Mouse (Mus musculus) midbrain, embryonic 12.5 days (tissue): Measurements from ENCODE around the gene Ccser1. TPM values are rescaled to one million over a fixed set of nuclear protein-coding genes. Genes with fewer than 3 reads are reported as not detected.

ENCODE experiments used
- ATAC-seq: fragments of 200-750 bp; cut with Nextera tagmentation; 2 replicates; pipeline ENCODE4 v1.8.0; 2017; ENCODE audit warnings: low read depth, moderate TSS enrichment, moderate library complexity; ENCODE audit not compliant: low FRiP score
- H3K27ac ChIP-seq: fragments of 300-500 bp; sonication (generic); replicated peaks from 2 replicates; pipeline ENCODE4 v1.5.1; 2016; ENCODE audit warnings: mild to moderate bottlenecking
- H3K27me3 ChIP-seq: fragments of 300-500 bp; sonication (generic); 2 replicates; pipeline ENCODE4 v1.6.1; 2016; ENCODE audit warnings: mild to moderate bottlenecking
- H3K36me3 ChIP-seq: fragments of 300-500 bp; sonication (generic); 2 replicates; pipeline ENCODE4 v1.6.1; 2016
- H3K4me1 ChIP-seq: fragments of 300-500 bp; sonication (generic); 2 replicates; pipeline ENCODE4 v1.6.1; 2016
- H3K4me2 ChIP-seq: fragments of 300-500 bp; sonication (generic); replicated peaks from 2 replicates; pipeline ENCODE4 v1.6.1; 2016; ENCODE audit warnings: mild to moderate bottlenecking, moderate library complexity
- H3K4me3 ChIP-seq: fragments of 300-500 bp; sonication (generic); 2 replicates; pipeline ENCODE4 v1.5.1; 2016; ENCODE audit warnings: mild to moderate bottlenecking
- H3K9ac ChIP-seq: fragments of 300-500 bp; sonication (generic); replicated peaks from 2 replicates; pipeline ENCODE4 v1.6.1; 2016; ENCODE audit warnings: mild to moderate bottlenecking, moderate library complexity
- H3K9me3 ChIP-seq: fragments of 300-500 bp; sonication (generic); 2 replicates; pipeline ENCODE4 v1.6.1; 2016; ENCODE audit warnings: mild to moderate bottlenecking
- WGBS: fragments of 180-500 bp; shearing (Covaris S2); methylation state at CpG from one replicate; pipeline ENCODE4 v1.1.7; 2016; 5-methylcytosine and 5-hydroxymethylcytosine counted together
- polyA plus RNA-seq: library from polyadenylated mRNA; unstranded; fragments of >200 nt; fragmentation: Nextera tagmentation; extraction: Ambion mirVana; gene quantifications from 2 replicates; pipeline ENCODE4 v1.2.1, GENCODE M21; 2016

Ccser1 gene
- polyA plus RNA-seq, 1 experiment from 2014 or later: 9.9 TPM

DNA sequence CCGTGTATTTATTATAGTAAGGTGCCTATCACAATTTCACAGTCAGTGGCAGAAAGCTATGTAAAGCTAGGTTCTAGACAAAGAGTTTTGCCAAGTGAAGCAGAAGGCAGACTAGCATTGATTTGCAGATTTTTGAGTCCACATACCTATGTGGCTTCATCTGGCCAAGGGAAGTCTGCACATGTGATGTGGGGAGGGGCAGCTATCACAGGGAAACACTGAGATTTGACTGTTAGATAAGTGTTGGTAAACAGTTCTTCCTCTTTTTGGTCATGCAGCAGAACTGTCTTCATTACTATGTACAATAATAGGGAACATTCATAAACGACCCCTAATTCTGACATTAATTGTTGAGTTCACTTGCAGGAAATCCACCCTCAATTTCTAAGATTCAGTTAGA, 335.2 kb downstream of the Ccser1 start:
- no peaks in the 10 kb centered on the region for H3K36me3 ChIP-seq
- no peak overlapping the region for H3K4me3 ChIP-seq
- H3K4me2 ChIP-seq: no peak overlapping the region
- no peak overlapping the region for H3K27ac ChIP-seq
- ATAC-seq: no peak
- H3K27me3 ChIP-seq: no peaks in the 10 kb centered on the region
- no peaks in the 10 kb centered on the region for H3K4me1 ChIP-seq
- WGBS: 72% methylated on average over 2 of the region's 2 CpGs
- no peaks in the 10 kb centered on the region for H3K9me3 ChIP-seq
- no peak overlapping the region for H3K9ac ChIP-seq

DNA sequence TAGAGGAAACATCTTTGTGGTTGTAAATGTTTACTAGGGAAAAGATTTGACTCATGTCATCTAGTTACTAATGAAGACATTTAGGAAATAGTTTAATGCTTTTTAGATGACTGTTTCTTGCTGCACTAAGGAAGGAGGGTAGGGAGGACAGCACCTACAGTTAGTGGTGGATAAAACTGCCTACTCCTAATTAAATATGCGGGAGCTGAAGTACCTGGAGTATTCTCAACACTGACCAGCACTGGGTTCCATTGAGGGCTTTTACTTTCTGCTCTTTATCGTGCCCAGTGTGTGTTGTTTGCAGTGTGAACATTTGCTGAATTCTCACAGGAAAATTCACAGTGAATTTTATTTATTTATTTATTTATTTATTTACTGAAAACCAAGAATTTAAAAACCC, 341.5 kb downstream of the Ccser1 start:
- no peaks in the 10 kb centered on the region for H3K9me3 ChIP-seq
- no peak overlapping the region for H3K27ac ChIP-seq
- no peaks in the 10 kb centered on the region for H3K27me3 ChIP-seq
- no peak overlapping the region for H3K9ac ChIP-seq
- H3K36me3 ChIP-seq: no peaks in the 10 kb centered on the region
- H3K4me2 ChIP-seq: no peak overlapping the region
- 83% methylated on average over 2 of the region's 2 CpGs for WGBS
- H3K4me3 ChIP-seq: no peak overlapping the region
- H3K4me1 ChIP-seq: no peaks in the 10 kb centered on the region
- ATAC-seq: no peak

DNA sequence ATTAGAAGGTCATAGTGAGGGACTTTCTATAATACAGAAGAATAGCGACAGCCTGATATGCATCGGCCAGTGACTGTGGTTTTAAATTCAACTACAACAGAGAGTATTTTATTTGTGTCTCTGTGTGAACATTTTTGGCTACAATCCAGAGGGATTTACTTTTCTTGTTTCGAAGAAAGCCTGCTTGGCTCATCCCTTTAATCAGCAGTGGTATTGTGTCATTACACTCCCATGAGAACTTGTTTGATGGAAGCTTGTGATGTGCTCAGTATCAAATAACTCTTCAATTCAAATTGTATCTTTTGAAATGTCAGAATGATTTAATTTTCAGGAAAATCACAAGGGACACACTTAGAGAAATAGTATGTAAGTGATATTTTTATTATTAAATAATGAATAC, 342.0 kb downstream of the Ccser1 start:
- Histone ChIP-seq H3K9me3 (no peaks in the 10 kb centered on the region), H3K9ac (no peak overlapping the region), H3K36me3 (no peaks in the 10 kb centered on the region), H3K27me3 (no peaks in the 10 kb centered on the region), H3K4me3 (no peak overlapping the region), H3K4me1 (no peaks in the 10 kb centered on the region), H3K4me2 (no peak overlapping the region), H3K27ac (no peak overlapping the region)
- no peak for ATAC-seq
- WGBS: 58% methylated on average over 3 of the region's 3 CpGs

DNA sequence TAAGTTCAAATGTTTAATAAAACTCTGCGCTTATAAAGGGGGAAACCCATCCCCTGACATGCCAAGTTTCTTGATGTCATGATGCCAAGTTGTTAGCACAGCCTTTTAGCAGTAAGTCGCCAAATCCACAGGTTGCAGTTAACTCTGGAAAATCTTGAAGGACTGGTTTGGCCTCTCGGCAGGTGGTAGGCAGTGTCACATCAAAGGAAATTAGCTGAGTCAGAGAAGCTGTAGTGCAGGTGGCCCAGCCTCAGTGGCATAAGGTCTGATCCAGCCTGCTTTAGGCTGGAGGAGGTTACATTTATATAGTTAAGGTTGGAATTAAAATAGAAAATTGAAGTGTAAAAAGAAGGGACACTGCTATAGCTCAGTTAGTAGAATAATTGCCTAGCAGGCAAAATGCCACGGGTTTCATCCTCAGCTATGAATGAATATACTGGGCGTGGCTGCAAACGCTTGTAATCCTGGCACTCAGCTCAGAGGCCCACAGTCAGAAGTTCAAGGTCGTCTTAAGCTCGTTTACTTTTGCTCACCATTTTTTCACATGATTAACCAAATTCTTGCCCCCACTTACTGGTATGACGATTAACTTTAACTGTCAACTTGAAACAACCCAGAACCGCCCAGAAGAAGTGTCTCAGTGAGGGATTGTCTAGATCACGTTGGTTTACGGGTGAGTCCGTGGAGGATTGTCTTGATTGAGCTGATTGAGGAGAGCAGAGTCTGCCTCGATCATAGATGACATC, 343.8 kb downstream of the Ccser1 start:
- Histone ChIP-seq H3K4me2 (no peak overlapping the region), H3K9me3 (no peaks in the 10 kb centered on the region), H3K27me3 (no peaks in the 10 kb centered on the region), H3K4me1 (no peaks in the 10 kb centered on the region), H3K27ac (no peak overlapping the region), H3K36me3 (no peaks in the 10 kb centered on the region), H3K9ac (no peak overlapping the region), H3K4me3 (no peak overlapping the region)
- no peak for ATAC-seq
- WGBS: 57% methylated on average over 14 of the region's 14 CpGs

DNA sequence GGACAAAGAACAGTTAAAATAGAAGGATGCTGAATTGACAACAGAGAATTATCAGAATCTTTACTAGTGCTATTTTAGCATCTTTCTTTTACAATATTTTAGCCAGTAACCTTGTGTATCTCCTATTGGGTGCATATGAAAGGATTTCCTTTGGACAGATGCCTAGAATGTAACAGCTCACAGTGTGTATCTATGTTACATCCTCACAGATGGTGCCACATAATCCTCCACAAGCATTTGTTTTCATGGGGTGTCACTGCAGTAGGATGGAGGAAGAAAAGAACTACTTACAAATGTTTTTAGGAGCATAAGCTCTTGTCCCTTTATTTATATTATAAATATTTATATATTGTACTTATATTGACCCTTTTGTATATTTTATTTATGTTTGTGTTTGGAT, 360.6 kb downstream of the Ccser1 start:
- Histone ChIP-seq H3K9ac (no peak overlapping the region), H3K4me3 (no peak overlapping the region), H3K9me3 (no peaks in the 10 kb centered on the region), H3K27ac (no peak overlapping the region), H3K27me3 (no peaks in the 10 kb centered on the region), H3K4me1 (0 out of 2 replicates have a peak, but pooled peaks cover 2% of the 10 kb centered on the region), H3K36me3 (no peaks in the 10 kb centered on the region), H3K4me2 (no peak overlapping the region)
- no peak for ATAC-seq

DNA sequence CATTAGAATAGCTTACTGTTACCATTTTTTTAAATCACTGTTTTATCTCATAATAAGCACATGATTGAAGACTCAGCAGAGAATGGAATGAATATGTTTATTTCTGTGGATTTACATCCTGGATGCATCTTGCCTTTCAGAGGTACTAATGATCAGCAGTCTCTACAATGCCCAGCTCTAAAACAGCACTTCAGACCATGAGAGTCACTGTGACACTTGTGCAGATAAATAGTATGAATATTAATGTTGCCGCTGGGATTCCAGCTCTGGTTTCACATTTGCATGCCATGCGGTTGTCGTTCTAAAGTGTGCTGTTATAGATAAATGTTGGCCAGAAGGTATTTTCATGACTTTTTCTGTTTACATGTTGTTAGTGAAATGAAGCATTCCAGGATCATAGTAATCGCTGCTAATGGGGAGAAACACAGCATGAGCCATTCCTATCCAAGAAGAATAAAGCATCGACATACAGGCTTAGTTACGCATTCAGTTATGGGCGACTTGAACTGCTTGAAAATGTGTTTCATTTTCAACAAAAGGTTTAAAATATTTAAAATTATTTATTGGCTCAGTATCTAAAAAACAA, 363.4 kb downstream of the Ccser1 start:
- ATAC-seq: peak; percentile 80
- no peaks in the 10 kb centered on the region for H3K36me3 ChIP-seq
- no peak overlapping the region for H3K27ac ChIP-seq
- H3K4me3 ChIP-seq: peak overlapping the region; percentile 24; the same call in 1 of the 2 replicates
- H3K27me3 ChIP-seq: no peaks in the 10 kb centered on the region
- 0 out of 2 replicates have a peak, but pooled peaks cover 2% of the 10 kb centered on the region for H3K4me1 ChIP-seq
- H3K4me2 ChIP-seq: peak overlapping the region; percentile 39
- H3K9ac ChIP-seq: no peak overlapping the region
- H3K9me3 ChIP-seq: no peaks in the 10 kb centered on the region
- WGBS: 32% methylated on average over 7 of the region's 7 CpGs

DNA sequence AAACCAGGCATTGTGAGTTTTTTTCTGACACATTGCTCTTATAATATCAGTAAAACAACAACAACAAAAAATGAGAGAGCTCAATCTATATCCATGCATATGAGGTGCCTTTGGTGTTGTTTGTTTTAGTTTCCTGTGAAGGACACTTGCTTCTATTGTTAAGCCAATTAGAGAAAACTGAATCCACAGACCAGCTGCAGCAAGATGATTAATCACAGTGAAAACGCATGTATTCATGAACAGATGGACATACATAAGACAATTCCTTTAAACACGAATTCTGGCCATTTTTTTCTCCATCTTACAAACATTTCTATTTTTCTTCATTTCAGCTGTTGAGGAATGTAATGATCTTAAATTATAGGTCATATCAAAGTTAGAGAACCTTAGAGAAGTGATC, 387.4 kb downstream of the Ccser1 start:
- Histone ChIP-seq H3K27me3 (no peaks in the 10 kb centered on the region), H3K4me2 (no peak overlapping the region), H3K27ac (no peak overlapping the region), H3K36me3 (no peaks in the 10 kb centered on the region), H3K4me1 (no peaks in the 10 kb centered on the region), H3K9ac (no peak overlapping the region), H3K4me3 (no peak overlapping the region), H3K9me3 (no peaks in the 10 kb centered on the region)
- ATAC-seq: no peak
- WGBS: 80% methylated on average over 2 of the region's 2 CpGs

DNA sequence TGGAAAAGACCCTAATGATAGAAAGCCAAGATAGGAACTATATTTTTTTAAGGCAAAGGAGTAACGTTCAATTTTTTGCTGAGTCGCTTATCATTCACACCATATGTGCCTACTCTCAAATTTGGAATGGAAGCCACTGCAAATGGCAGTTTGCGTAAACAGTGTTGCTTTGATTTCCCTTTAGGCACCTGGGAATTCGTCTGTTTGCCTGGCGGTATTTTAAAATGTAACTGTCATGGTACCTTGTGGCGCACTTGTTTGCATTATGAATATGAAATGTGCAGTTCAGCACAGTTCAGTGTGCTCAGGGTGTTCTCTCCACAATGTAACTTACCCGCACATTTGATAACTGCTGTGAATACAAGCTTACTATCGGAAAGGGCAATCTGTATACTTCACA, 387.8 kb downstream of the Ccser1 start:
- Histone ChIP-seq H3K4me2 (no peak overlapping the region), H3K36me3 (no peaks in the 10 kb centered on the region), H3K4me1 (no peaks in the 10 kb centered on the region), H3K27ac (no peak overlapping the region), H3K27me3 (no peaks in the 10 kb centered on the region), H3K9ac (no peak overlapping the region), H3K9me3 (no peaks in the 10 kb centered on the region), H3K4me3 (no peak overlapping the region)
- no peak for ATAC-seq
- WGBS: 91% methylated on average over 8 of the region's 8 CpGs

DNA sequence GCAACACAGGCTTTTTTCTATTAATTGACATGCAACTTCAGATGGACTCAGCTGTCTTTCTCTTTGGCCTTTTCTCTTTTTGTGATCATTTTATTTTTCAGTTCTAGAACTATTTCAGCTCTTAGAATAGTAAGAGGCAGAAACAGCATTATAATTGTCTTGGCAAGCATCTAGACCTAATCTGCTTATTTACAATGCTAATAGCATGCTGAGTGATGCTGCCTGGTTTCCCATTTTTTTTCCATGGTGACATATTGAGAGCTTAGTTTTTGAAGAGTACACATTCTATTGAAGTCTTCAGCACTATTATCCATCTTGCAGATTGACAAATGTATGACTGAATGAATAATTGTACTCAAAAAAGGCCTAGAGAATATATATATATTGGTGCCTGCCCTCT, 401.6 kb downstream of the Ccser1 start:
- Histone ChIP-seq H3K4me1 (no peaks in the 10 kb centered on the region), H3K4me2 (no peak overlapping the region), H3K27ac (no peak overlapping the region), H3K27me3 (no peaks in the 10 kb centered on the region), H3K4me3 (no peak overlapping the region), H3K9ac (no peak overlapping the region), H3K9me3 (no peaks in the 10 kb centered on the region), H3K36me3 (no peaks in the 10 kb centered on the region)
- ATAC-seq: no peak

DNA sequence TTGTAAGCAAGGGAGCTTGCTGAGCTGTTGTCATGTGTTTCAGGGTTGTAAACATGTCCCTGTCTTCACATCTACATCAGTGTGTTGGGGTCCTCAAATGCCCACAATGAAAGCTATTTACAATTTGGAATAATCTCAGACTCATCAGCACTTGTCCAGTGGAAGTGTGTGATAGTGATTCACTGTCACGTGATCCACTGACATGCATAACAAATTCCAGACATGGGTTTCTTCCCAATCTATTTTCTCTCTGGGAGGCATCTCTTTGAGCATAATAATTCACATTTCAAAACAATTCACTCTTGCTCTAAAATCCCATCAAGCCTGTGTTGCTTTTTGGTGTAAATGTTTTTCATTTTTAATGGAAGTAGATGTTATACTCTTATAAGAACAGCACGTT, 408.9 kb downstream of the Ccser1 start:
- no peaks in the 10 kb centered on the region for H3K4me1 ChIP-seq
- no peak overlapping the region for H3K9ac ChIP-seq
- H3K36me3 ChIP-seq: no peaks in the 10 kb centered on the region
- H3K27me3 ChIP-seq: no peaks in the 10 kb centered on the region; the same call in 1 of the 2 replicates
- WGBS: 80% methylated on average over 2 of the region's 2 CpGs
- no peak for ATAC-seq
- no peak overlapping the region for H3K27ac ChIP-seq
- H3K4me2 ChIP-seq: no peak overlapping the region
- H3K4me3 ChIP-seq: no peak overlapping the region
- H3K9me3 ChIP-seq: no peaks in the 10 kb centered on the region

DNA sequence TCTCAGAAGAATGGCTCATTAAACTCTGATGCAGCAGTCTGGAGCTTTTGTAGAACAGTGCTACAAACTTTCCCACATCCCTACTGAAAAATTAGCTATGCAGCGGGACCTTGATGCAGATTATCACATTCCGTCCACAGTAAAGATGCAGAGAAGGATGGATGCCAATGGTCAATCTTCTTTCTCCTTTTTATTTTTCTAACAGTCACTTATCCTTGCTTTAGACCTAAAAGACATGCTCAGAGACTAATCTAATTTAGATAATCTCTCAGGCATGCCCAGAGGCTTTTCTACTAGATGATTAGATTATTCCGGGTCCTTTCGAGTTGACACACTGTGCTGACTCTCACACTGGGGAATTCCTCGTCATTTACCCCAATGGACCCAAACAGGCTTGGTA, 421.8 kb downstream of the Ccser1 start:
- H3K4me3 ChIP-seq: no peak overlapping the region
- no peaks in the 10 kb centered on the region for H3K9me3 ChIP-seq
- ATAC-seq: peak; percentile 91
- H3K9ac ChIP-seq: no peak overlapping the region
- no peaks in the 10 kb centered on the region for H3K36me3 ChIP-seq
- no peak overlapping the region for H3K4me2 ChIP-seq
- no peaks in the 10 kb centered on the region for H3K4me1 ChIP-seq
- WGBS: 32% methylated on average over 5 of the region's 5 CpGs
- H3K27ac ChIP-seq: no peak overlapping the region
- H3K27me3 ChIP-seq: peaks cover 16% of the 10 kb centered on the region

DNA sequence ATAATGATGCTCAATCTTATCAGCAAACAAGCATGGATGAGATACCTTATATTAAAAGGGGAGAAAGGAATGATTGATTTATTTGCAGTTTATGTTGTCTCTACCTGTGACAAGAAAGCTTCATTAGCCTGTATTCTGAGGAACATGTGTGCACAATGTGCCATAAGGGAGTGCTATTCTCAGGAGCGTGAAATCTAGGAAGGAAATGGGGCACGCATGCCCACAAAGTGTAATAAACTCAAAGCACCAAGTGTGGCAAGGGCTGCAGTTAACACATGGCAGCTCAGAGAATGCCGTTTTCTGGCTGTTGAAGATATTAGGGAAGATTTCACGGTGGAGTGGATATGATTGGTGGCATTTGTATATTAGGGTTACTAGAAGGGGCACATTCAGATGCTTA, 434.8 kb downstream of the Ccser1 start:
- no peak for ATAC-seq

DNA sequence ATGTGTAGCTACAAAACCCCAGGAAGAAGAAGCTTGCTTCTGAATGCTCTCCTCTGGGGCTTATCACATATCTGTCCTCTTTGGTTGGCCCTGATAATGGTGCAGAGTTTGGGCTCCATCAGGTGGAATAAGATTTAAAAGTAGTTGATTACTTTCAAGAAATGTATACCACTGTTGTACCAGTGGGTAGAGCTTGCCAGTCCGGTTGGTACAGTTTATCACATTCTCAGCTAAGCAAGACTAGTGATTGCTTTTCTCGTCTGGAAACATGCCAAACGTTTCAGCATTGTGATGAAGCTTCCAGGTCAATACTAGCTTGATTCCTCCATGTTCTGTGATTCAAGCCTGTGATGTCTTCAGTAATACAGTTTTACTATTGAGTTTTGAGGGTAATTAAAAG, 441.6 kb downstream of the Ccser1 start:
- H3K9me3 ChIP-seq: no peaks in the 10 kb centered on the region
- no peaks in the 10 kb centered on the region for H3K27me3 ChIP-seq
- no peak overlapping the region for H3K9ac ChIP-seq
- H3K4me3 ChIP-seq: no peak overlapping the region
- H3K4me2 ChIP-seq: no peak overlapping the region
- WGBS: 93% methylated on average over 3 of the region's 3 CpGs
- no peak overlapping the region for H3K27ac ChIP-seq
- H3K4me1 ChIP-seq: no peaks in the 10 kb centered on the region
- H3K36me3 ChIP-seq: no peaks in the 10 kb centered on the region
- no peak for ATAC-seq

More for the DNA sequence above, 434.8 kb downstream of the Ccser1 start:
- Histone ChIP-seq H3K9ac (no peak overlapping the region), H3K36me3 (no peaks in the 10 kb centered on the region), H3K4me3 (no peak overlapping the region), H3K9me3 (no peaks in the 10 kb centered on the region), H3K27ac (no peak overlapping the region), H3K4me2 (no peak overlapping the region), H3K27me3 (no peaks in the 10 kb centered on the region), H3K4me1 (no peaks in the 10 kb centered on the region)
- WGBS: 82% methylated on average over 4 of the region's 4 CpGs
